Mouse (Mus musculus): Measurements from ENCODE around the gene Msl1.
A peak's percentile ranks its signal among the peaks of the same experiment; 100 is the strongest.

The Msl1 gene

GRCm38 (mm10) chr11:98839402-98839801, 44.1 kb downstream of the Msl1 start:
- DNase-seq (ENCODE audit: low read depth, low spot score), result no peak

- no peak for DNase-seq (ENCODE audit: low read depth, low spot score)
Observed at GRCm38 (mm10) chr11:98839897-98840296, 44.6 kb downstream of the Msl1 start.

- DNase-seq (ENCODE audit: low read depth, low spot score), result peak; percentile 15
Observed at GRCm38 (mm10) chr11:98846016-98846415, 50.7 kb downstream of the Msl1 start.

GRCm38 (mm10) chr11:98846865-98847604, 51.7 kb downstream of the Msl1 start:
- DNase-seq (ENCODE audit: low read depth, low spot score), result no peak

- peak; percentile 53 for DNase-seq (ENCODE audit: low read depth, low spot score)
Observed at GRCm38 (mm10) chr11:98849196-98849894, 54.0 kb downstream of the Msl1 start.

- peak; percentile 76 for DNase-seq (ENCODE audit: low read depth, low spot score)
Observed at GRCm38 (mm10) chr11:98850100-98851093, 55.1 kb downstream of the Msl1 start.

- no peak for DNase-seq (ENCODE audit: low read depth, low spot score)
Observed at GRCm38 (mm10) chr11:98854116-98854515, 58.8 kb downstream of the Msl1 start.

- no peak for DNase-seq (ENCODE audit: low read depth, low spot score)
Observed at GRCm38 (mm10) chr11:98854659-98855058, 59.3 kb downstream of the Msl1 start.

Measured in mesoderm, embryonic 11.5 days (tissue).